Mouse (Mus musculus) bone marrow macrophage, adult 2 months (primary cell): ENCODE data around the gene Dlg4. TPM values are rescaled to one million over a fixed set of nuclear protein-coding genes. Genes with fewer than 3 reads are reported as not detected.

ENCODE experiments used
- H3K27ac ChIP-seq: 2 replicates; pipeline ENCODE4 v1.5.1; 2012; ENCODE audit warnings: low read depth, low read length; ENCODE audit not compliant: insufficient read depth
- H3K4me1 ChIP-seq: 2 replicates; pipeline ENCODE4 v1.6.1; 2012; ENCODE audit warnings: low read length; ENCODE audit not compliant: control insufficient read depth, insufficient read depth
- H3K4me3 ChIP-seq: 2 replicates; pipeline ENCODE4 v1.5.1; 2012; ENCODE audit warnings: mild to moderate bottlenecking, low read length, moderate library complexity; ENCODE audit not compliant: insufficient read depth
- CTCF ChIP-seq: IDR thresholded peaks from 2 replicates; pipeline ENCODE4 v1.5.1; 2012; ENCODE audit warnings: low read depth, mild to moderate bottlenecking, low read length, moderate library complexity
- POLR2A ChIP-seq: IDR thresholded peaks from 2 replicates; pipeline ENCODE4 v1.6.1; 2012; ENCODE audit warnings: mild to moderate bottlenecking, low read depth, low read length, borderline replicate concordance
- polyA plus RNA-seq: library from polyadenylated mRNA; stranded (reverse); fragments of >200 nt; gene quantifications from 2 replicates; pipeline ENCODE4 v1.2.4, GENCODE M21; 2012; ENCODE audit not compliant: missing spikeins, insufficient read depth, insufficient read length

Gene Dlg4
- polyA plus RNA-seq, 1 experiment = 31.1 TPM

DNA sequence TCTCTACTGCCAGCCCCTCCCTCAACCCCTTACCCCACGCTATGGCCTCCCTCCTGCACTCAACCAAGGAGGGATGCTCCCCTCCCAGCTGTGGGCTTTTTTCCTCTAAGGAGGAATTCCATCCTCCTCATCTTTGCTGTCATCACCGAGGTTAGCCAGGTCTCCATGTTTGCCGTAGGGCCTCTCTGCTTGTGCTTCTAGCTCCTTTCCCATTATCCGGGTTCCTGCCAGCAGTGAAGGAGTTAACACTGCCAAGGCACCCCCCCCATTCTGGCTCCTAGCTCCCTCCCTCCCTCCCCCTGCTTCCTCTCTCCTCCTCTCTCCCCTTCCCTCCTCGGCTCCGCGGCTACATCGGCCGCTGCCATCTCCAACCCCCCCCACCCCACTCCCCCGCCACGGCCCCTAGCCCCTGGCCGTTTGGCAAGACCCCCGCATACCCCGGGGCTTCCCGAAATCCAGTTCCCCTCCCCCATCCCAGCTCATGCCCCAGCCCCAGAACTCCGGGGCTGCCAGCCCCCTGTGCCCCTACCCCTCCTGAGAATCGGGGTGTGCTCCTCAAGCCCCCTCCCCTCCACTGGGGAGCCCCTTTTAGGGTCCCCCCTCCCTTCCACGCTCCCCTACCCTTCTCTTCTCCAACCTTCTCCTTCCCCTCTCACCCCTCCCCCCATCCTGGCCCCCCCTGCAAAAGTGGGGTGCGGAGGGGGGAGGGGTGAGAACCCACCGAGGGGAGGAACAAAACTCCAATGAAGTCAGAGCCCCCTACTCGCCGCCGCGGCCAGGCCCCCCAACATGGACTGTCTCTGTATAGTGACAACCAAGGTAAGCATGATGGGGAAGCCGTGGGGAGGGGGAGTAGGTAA lies 1.6 kb downstream of the Dlg4 start:
- Histone ChIP-seq H3K27ac (no peak overlapping the region), H3K4me1 (peaks cover 24% of the 10 kb centered on the region), H3K4me3 (peak overlapping the region; percentile 51)
- TF ChIP-seq POLR2A (no peak), CTCF (no peak)

GRCm38 (mm10) chr11:70019495-70020021 lies 2.8 kb downstream of the Dlg4 start:
- Histone ChIP-seq H3K4me3 (peak overlapping the region; percentile 46; the same call in 1 of the 2 replicates), H3K4me1 (peaks cover 22% of the 10 kb centered on the region), H3K27ac (no peak overlapping the region)
- TF ChIP-seq POLR2A (no peak), CTCF (no peak)

- Histone ChIP-seq H3K4me3 (peak overlapping the region; percentile 16; the same call in 1 of the 2 replicates), H3K27ac (peak overlapping the region; percentile 3; the same call in 1 of the 2 replicates), H3K4me1 (peaks cover 20% of the 10 kb centered on the region)
- no peak for TF ChIP-seq POLR2A
- TF ChIP-seq CTCF = no peak
Measured at GRCm38 (mm10) chr11:70020022-70020631, 3.4 kb downstream of the Dlg4 start.

- peak overlapping the region; percentile 68 for H3K4me3 ChIP-seq
- peaks cover 20% of the 10 kb centered on the region for H3K4me1 ChIP-seq
- TF ChIP-seq CTCF = peak; percentile 58
- no peak for TF ChIP-seq POLR2A
- no peak overlapping the region for H3K27ac ChIP-seq
Measured at GRCm38 (mm10) chr11:70020731-70021263, 4.1 kb downstream of the Dlg4 start.

DNA sequence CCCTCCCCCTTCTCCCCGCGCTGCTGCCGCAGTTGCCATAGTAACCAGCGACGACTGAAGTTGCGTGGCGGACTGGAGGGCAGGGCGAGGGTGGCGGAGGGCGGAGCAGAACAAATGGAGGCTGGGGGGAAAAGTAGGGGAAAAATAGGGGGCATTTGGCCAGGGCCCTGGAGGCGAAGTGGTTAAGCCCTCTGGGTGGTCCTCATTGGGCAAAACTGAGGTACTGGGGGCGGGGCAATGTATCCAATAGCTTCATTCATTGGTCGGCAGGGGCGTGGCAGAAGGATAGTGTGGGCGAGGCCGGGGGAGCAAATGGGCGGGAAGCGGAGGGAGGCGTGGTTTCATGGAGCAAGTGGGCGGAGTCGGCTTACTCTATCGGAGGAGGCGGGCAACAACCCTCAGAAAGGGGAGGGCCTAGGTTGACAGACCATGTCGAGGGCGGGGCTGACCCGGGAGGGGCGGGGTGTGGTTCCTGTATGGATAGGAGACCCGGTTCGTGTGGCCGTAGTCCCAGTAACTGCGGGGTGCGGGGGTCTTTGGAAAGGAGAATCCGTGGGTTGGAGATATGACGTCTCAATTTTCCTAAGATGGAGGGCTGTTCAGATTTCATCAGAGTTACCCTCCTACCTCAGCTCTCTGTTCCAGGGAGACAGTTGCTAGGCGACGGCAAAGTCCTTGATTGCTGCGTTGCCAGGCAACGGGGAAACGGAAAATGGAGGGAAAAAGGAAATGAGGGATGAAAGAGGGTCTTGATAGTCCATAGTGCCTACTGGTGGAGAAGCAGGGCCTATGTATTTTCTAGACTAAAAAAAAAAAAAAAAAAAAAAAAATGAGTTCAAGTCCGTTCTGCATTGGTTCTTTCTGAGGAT lies 4.8 kb downstream of the Dlg4 start:
- peak overlapping the region; percentile 68 for H3K4me3 ChIP-seq
- H3K27ac ChIP-seq = no peak overlapping the region
- TF ChIP-seq POLR2A = no peak
- no peak for TF ChIP-seq CTCF
- H3K4me1 ChIP-seq = peaks cover 20% of the 10 kb centered on the region

GRCm38 (mm10) chr11:70023481-70024150 lies 6.9 kb downstream of the Dlg4 start:
- H3K4me3 ChIP-seq = no peak overlapping the region
- H3K27ac ChIP-seq = no peak overlapping the region
- peaks cover 15% of the 10 kb centered on the region for H3K4me1 ChIP-seq
- TF ChIP-seq POLR2A (no peak), CTCF (no peak)

DNA sequence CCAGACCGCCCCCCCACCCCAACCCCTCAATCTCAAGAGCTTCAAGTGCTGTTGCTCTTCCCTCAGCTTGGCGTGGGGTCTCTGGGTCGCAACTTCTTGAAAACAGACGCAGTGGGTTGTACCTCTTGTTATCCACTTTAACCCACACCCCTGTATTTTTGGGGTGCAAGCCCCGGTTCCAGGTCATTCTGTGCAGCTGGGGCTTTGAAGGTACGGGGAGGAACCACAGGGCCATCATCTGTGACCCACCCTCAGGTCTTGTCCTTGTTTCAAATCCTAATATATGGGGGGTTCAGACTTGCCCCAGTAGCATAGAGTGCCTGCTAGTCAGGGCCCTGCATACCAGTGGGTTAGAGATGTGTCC lies 7.4 kb downstream of the Dlg4 start:
- Histone ChIP-seq H3K27ac (no peak overlapping the region), H3K4me1 (peaks cover 10% of the 10 kb centered on the region), H3K4me3 (no peak overlapping the region)
- no peak for TF ChIP-seq CTCF
- no peak for TF ChIP-seq POLR2A

DNA sequence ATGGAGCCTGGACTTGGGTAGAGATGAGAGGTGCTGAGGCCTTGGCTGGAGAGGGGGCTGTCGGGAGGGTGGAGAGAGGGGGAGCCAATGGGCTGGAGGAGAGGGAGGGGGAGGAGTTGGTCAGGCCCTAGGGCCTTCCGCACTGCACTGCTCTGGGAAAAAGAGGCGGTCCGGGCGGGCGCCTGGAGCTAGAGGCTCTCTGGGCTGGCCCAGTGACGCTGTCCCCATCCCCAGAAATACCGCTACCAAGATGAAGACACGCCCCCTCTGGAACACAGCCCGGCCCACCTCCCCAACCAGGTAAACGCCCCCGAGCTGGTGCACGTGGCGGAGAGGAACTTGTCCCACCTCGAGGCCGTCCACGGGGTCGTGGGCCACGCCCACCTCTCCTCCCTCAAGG lies 9.9 kb downstream of the Dlg4 start:
- Histone ChIP-seq H3K4me3 (no peak overlapping the region), H3K27ac (no peak overlapping the region), H3K4me1 (no peaks in the 10 kb centered on the region)
- TF ChIP-seq POLR2A (no peak), CTCF (no peak)

DNA sequence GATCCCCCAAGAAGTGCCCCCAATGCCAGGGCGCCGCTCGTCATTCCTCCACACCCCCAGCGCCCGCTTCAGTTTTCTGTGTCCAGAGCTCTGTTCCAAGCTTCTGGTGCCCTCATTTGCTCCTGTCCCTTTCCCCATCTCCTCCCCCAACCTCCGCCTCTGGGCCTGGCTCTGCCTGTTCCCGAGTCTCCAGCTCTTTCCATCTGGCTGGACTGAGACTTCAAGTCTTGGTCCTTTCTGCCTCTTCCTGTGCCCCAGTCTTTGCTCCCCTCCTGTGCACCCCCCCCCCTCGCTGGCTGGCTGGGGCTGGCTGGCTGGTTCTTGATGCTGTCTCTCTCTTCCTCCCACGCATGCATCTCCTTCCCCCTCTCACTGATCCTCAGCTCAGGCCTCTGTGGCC lies 10.7 kb downstream of the Dlg4 start:
- no peaks in the 10 kb centered on the region for H3K4me1 ChIP-seq
- no peak overlapping the region for H3K4me3 ChIP-seq
- no peak overlapping the region for H3K27ac ChIP-seq
- TF ChIP-seq POLR2A (no peak), CTCF (no peak)
